Mouse (Mus musculus): ENCODE data around the gene Sycp2. TPM values are rescaled to one million over a fixed set of nuclear protein-coding genes. Genes with fewer than 3 reads are reported as not detected.

Sycp2 gene
- total RNA-seq (2014; rRNA removed) (0.46 and 1.1 TPM in 2 replicates), polyA plus RNA-seq (2015; fragmentation: Nextera tagmentation; extraction: Ambion mirVana) (0.09 and 0.15 TPM in 2 replicates)

- no peak within 1 kb of the TSS for H3K4me2 ChIP-seq (ENCODE audit: low read depth)
- no peaks in the 10 kb centered on the region for H3K4me1 ChIP-seq (ENCODE audit: insufficient read depth)
- H3K9me3 ChIP-seq (ENCODE audit: low read length): no peaks in the 10 kb centered on the region
- peak; percentile 41; the same call in 1 of the 2 replicates for TF ChIP-seq CTCF (IDR thresholded peaks at IDR 0.05; ENCODE audit: low read depth)
- no peak within 1 kb of the TSS for H3K27ac ChIP-seq (ENCODE audit: low read depth, low read length)
- H3K4me3 ChIP-seq (ENCODE audit: low read depth, low read length): no peak within 1 kb of the TSS
- no peak for DNase-seq
- 91% methylated on average over 52 of the region's 52 CpGs for WGBS
- ATAC-seq: no peak
- no peak within 1 kb of the TSS for H3K9ac ChIP-seq
- H3K36me3 ChIP-seq (ENCODE audit: insufficient read depth): no peaks in the 10 kb centered on the region
- H3K27me3 ChIP-seq (ENCODE audit: insufficient read depth, low read length): no peaks in the 10 kb centered on the region
These were observed at the start of gene Sycp2 for GRCm38 (mm10) chr2:178407053-178407815. TSS of gene Sycp2 (minus strand) at chr2:178407685.

GRCm38 (mm10) chr2:178454664-178455516 is 47.4 kb upstream of the Sycp2 start:
- ATAC-seq: peak; percentile 83
- TF ChIP-seq CTCF (IDR thresholded peaks at IDR 0.05; ENCODE audit: low read depth): no peak

GRCm38 (mm10) chr2:178450961-178451360 is 43.5 kb upstream of the Sycp2 start:
- Histone ChIP-seq H3K36me3 (ENCODE audit: insufficient read depth) (no peaks in the 10 kb centered on the region), H3K27ac (ENCODE audit: low read depth, low read length) (no peak overlapping the region), H3K9me3 (ENCODE audit: low read length) (no peaks in the 10 kb centered on the region), H3K9ac (no peak overlapping the region), H3K4me3 (ENCODE audit: low read depth, low read length) (no peak overlapping the region), H3K4me1 (ENCODE audit: insufficient read depth) (peaks cover 5% of the 10 kb centered on the region), H3K27me3 (ENCODE audit: insufficient read depth, low read length) (no peaks in the 10 kb centered on the region), H3K4me2 (ENCODE audit: low read depth) (no peak overlapping the region)
- 46% methylated on average over 10 of the region's 10 CpGs for WGBS
- no peak for ATAC-seq
- TF ChIP-seq CTCF (IDR thresholded peaks at IDR 0.05; ENCODE audit: low read depth): no peak
- no peak for DNase-seq

More at GRCm38 (mm10) chr2:178454664-178455516, 47.4 kb upstream of the Sycp2 start:
- Histone ChIP-seq H3K4me3 (ENCODE audit: low read depth, low read length) (no peak overlapping the region), H3K27ac (ENCODE audit: low read depth, low read length) (0 out of 2 replicates have a peak overlapping the region, but pooled peaks have one; percentile 40), H3K27me3 (ENCODE audit: insufficient read depth, low read length) (no peaks in the 10 kb centered on the region), H3K4me1 (ENCODE audit: insufficient read depth) (peaks cover 5% of the 10 kb centered on the region), H3K36me3 (ENCODE audit: insufficient read depth) (no peaks in the 10 kb centered on the region), H3K9ac (no peak overlapping the region), H3K9me3 (ENCODE audit: low read length) (no peaks in the 10 kb centered on the region), H3K4me2 (ENCODE audit: low read depth) (peak overlapping the region; percentile 32)
- 20% methylated on average over 17 of the region's 17 CpGs for WGBS
- DNase-seq: peak; percentile 71

GRCm38 (mm10) chr2:178450236-178450635 is 42.8 kb upstream of the Sycp2 start:
- ATAC-seq (no peak), DNase-seq (no peak)
- no peaks in the 10 kb centered on the region for H3K27me3 ChIP-seq (ENCODE audit: insufficient read depth, low read length)
- H3K4me2 ChIP-seq (ENCODE audit: low read depth): no peak overlapping the region
- no peak for TF ChIP-seq CTCF (IDR thresholded peaks at IDR 0.05; ENCODE audit: low read depth)
- no peaks in the 10 kb centered on the region for H3K36me3 ChIP-seq (ENCODE audit: insufficient read depth)
- H3K9ac ChIP-seq: no peak overlapping the region
- H3K27ac ChIP-seq (ENCODE audit: low read depth, low read length): no peak overlapping the region
- H3K9me3 ChIP-seq (ENCODE audit: low read length): no peaks in the 10 kb centered on the region
- no peak overlapping the region for H3K4me3 ChIP-seq (ENCODE audit: low read depth, low read length)
- peaks cover under 1% of the 10 kb centered on the region; the same call in 1 of the 2 replicates for H3K4me1 ChIP-seq (ENCODE audit: insufficient read depth)
- 22% methylated on average over 2 of the region's 2 CpGs for WGBS

GRCm38 (mm10) chr2:178449386-178449785 is 41.9 kb upstream of the Sycp2 start:
- no peak for ATAC-seq
- no peak overlapping the region for H3K4me3 ChIP-seq (ENCODE audit: low read depth, low read length)
- WGBS: 83% methylated on average over 4 of the region's 4 CpGs

GRCm38 (mm10) chr2:178437311-178437710 is 29.8 kb upstream of the Sycp2 start:
- Histone ChIP-seq H3K4me2 (ENCODE audit: low read depth) (no peak overlapping the region), H3K9me3 (ENCODE audit: low read length) (no peaks in the 10 kb centered on the region), H3K36me3 (ENCODE audit: insufficient read depth) (no peaks in the 10 kb centered on the region), H3K9ac (no peak overlapping the region), H3K27ac (ENCODE audit: low read depth, low read length) (no peak overlapping the region), H3K4me1 (ENCODE audit: insufficient read depth) (no peaks in the 10 kb centered on the region), H3K27me3 (ENCODE audit: insufficient read depth, low read length) (no peaks in the 10 kb centered on the region), H3K4me3 (ENCODE audit: low read depth, low read length) (no peak overlapping the region)
- no peak for TF ChIP-seq CTCF (IDR thresholded peaks at IDR 0.05; ENCODE audit: low read depth)
- ATAC-seq: peak; percentile 86
- peak; percentile 46 for DNase-seq
- WGBS: 35% methylated on average over 9 of the region's 9 CpGs

More at GRCm38 (mm10) chr2:178449386-178449785, 41.9 kb upstream of the Sycp2 start:
- no peak for TF ChIP-seq CTCF (IDR thresholded peaks at IDR 0.05; ENCODE audit: low read depth)
- no peak overlapping the region for H3K4me2 ChIP-seq (ENCODE audit: low read depth)
- H3K9ac ChIP-seq: no peak overlapping the region
- no peaks in the 10 kb centered on the region for H3K4me1 ChIP-seq (ENCODE audit: insufficient read depth)
- no peak overlapping the region for H3K27ac ChIP-seq (ENCODE audit: low read depth, low read length)
- no peak for DNase-seq
- H3K36me3 ChIP-seq (ENCODE audit: insufficient read depth): no peaks in the 10 kb centered on the region
- no peaks in the 10 kb centered on the region for H3K27me3 ChIP-seq (ENCODE audit: insufficient read depth, low read length)
- no peaks in the 10 kb centered on the region for H3K9me3 ChIP-seq (ENCODE audit: low read length)
